Mouse (Mus musculus) cortical plate, adult 2 months (tissue): ENCODE data around the gene Ctnnbl1.

ENCODE experiments used
- CTCF ChIP-seq: fragments of 200-500 bp; IDR thresholded peaks from 2 replicates; pipeline ENCODE4 v1.5.1; 2011; ENCODE audit warnings: mild to moderate bottlenecking, control low read depth, low read length; ENCODE audit not compliant: insufficient read depth; ENCODE audit errors: extremely low read depth
- POLR2A ChIP-seq: fragments of 200-500 bp; IDR thresholded peaks from 2 replicates; pipeline ENCODE4 v1.6.1; 2011; ENCODE audit warnings: mild to moderate bottlenecking, low read length, control low read depth; ENCODE audit not compliant: insufficient read depth; ENCODE audit errors: extremely low read depth

DNA sequence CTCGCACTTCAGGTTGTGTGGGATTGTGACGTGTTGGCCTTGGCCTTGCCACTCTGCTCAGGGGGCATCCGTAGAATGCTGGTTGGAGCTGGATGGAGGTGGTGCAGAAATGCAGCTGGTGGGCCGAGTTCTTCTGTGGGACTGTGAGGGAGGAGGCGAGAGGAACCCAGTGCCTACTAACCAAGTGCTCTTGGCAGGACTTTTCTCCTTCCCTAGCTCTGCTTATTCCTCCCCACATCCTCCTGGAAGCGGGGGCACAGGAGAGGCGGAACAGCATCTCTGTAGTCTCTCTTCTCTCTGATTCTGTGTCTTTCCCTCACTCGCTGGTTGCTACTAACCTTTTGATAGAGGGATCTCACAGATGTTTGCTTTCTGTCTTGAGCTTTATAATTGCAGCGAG is 62.3 kb downstream of the Ctnnbl1 start:
- no peak for TF ChIP-seq CTCF
- TF ChIP-seq POLR2A = no peak
